Mouse (Mus musculus) megakaryocyte-erythroid progenitor cell, adult 5-6 weeks (primary cell): ENCODE measurements around the gene Hnrnpul1. TPM values are rescaled to one million over a fixed set of nuclear protein-coding genes. Genes with fewer than 3 reads are reported as not detected.
"Not testable (repeated sequence)": the region's sequence is repeated elsewhere in the genome, so short reads cannot be mapped to it uniquely, and the experiment has no call there.

Experiments used
- ATAC-seq: replicated peaks from 2 replicates; pipeline ENCODE4 v1.8.0; 2016; ENCODE audit warnings: mild to moderate bottlenecking, inconsistent platforms; ENCODE audit not compliant: severe bottlenecking, poor library complexity, low FRiP score, low TSS enrichment
- total RNA-seq, 2 experiments: library from RNA; stranded (forward) in 1 of 2; stranded (reverse) in 1 of 2; fragments of 200-1000, 215-1000 nt in 1 of 2; fragments of >200 nt in 1 of 2; fragmentation: Nextera tagmentation in 1 of 2; gene quantifications; 2 replicates each; pipeline ENCODE4 v1.2.3; 2014 to 2017

Hnrnpul1 gene
- total RNA-seq (2014; fragmentation: Nextera tagmentation) (171 and 188 TPM in 2 replicates), total RNA-seq (2017) (139 and 159 TPM in 2 replicates)

- ATAC-seq = peak; percentile 82
These were observed at the start of gene Hnrnpul1 for GRCm38 (mm10) chr7:25754738-25755467. Hnrnpul1 (minus strand) TSS chr7:25754757.

- no peak for ATAC-seq
These were observed 48.9 kb upstream of the Hnrnpul1 start for GRCm38 (mm10) chr7:25803460-25803859.

- no peak for ATAC-seq
These were observed 47.9 kb upstream of the Hnrnpul1 start for GRCm38 (mm10) chr7:25802241-25803125.

- ATAC-seq = no peak
These were observed 46.5 kb upstream of the Hnrnpul1 start for GRCm38 (mm10) chr7:25801031-25801430.

GRCm38 (mm10) chr7:25799369-25799768 is 44.8 kb upstream of the Hnrnpul1 start:
- ATAC-seq = no peak

- ATAC-seq = no peak
These were observed 44.0 kb upstream of the Hnrnpul1 start for GRCm38 (mm10) chr7:25798540-25798939.

GRCm38 (mm10) chr7:25794775-25795174 is 40.2 kb upstream of the Hnrnpul1 start:
- ATAC-seq = no peak

- no peak for ATAC-seq
These were observed 39.1 kb upstream of the Hnrnpul1 start for GRCm38 (mm10) chr7:25793679-25794078.

GRCm38 (mm10) chr7:25792966-25793365 is 38.4 kb upstream of the Hnrnpul1 start:
- not testable (repeated sequence) for ATAC-seq

- ATAC-seq = peak; percentile 25; the same call in 1 of the 2 replicates
These were observed 36.1 kb upstream of the Hnrnpul1 start for GRCm38 (mm10) chr7:25790615-25791014.

- ATAC-seq = no peak
These were observed 34.5 kb upstream of the Hnrnpul1 start for GRCm38 (mm10) chr7:25789129-25789440.

GRCm38 (mm10) chr7:25788220-25789128 is 33.9 kb upstream of the Hnrnpul1 start, which contains the start of gene Axl:
Axl (minus strand) TSS chr7:25788705.
- no peak for ATAC-seq

- ATAC-seq = no peak
These were observed 33.1 kb upstream of the Hnrnpul1 start for GRCm38 (mm10) chr7:25787456-25788219.

GRCm38 (mm10) chr7:25786974-25787373 is 32.4 kb upstream of the Hnrnpul1 start:
- ATAC-seq = no peak

GRCm38 (mm10) chr7:25785752-25786151 is 31.2 kb upstream of the Hnrnpul1 start:
- no peak for ATAC-seq

GRCm38 (mm10) chr7:25784808-25785207 is 30.3 kb upstream of the Hnrnpul1 start:
- no peak for ATAC-seq

- ATAC-seq = no peak
These were observed 29.2 kb upstream of the Hnrnpul1 start for GRCm38 (mm10) chr7:25783746-25784145.

GRCm38 (mm10) chr7:25782744-25783143 is 28.2 kb upstream of the Hnrnpul1 start:
- ATAC-seq = 0 out of 2 replicates have a peak, but pooled peaks have one; percentile 12
